Mouse (Mus musculus): Measurements from ENCODE around the gene Rpl4.

- TF ChIP-seq CTCF (IDR thresholded peaks at IDR 0.05; ENCODE audit: low read depth, low read length) (no peak), POLR2A (IDR thresholded peaks at IDR 0.05; ENCODE audit: borderline replicate concordance, low read depth, low read length) (no peak)
Observed at GRCm38 (mm10) chr9:64202331-64202730, 29.2 kb downstream of the Rpl4 start.

Data from bone marrow macrophage, adult 2 months (primary cell).